Mouse (Mus musculus) neural tube, embryonic 14.5 days (tissue): ENCODE results near the gene C2cd4a. TPM values are rescaled to one million over a fixed set of nuclear protein-coding genes. Genes with fewer than 3 reads are reported as not detected.

Experiments
- ATAC-seq: fragments of 200-750 bp; cut with Nextera tagmentation; 2 replicates; pipeline ENCODE4 v1.8.0; 2017; ENCODE audit warnings: low read depth, mild to moderate bottlenecking, moderate TSS enrichment, moderate library complexity
- H3K27ac ChIP-seq: fragments of 300-500 bp; sonication (generic); 2 replicates; pipeline ENCODE4 v1.5.1; 2014; ENCODE audit warnings: low read depth, mild to moderate bottlenecking, control low read depth, low read length, moderate library complexity, mixed read lengths
- H3K27me3 ChIP-seq: fragments of 300-500 bp; sonication (generic); 2 replicates; pipeline ENCODE4 v1.6.1; 2014; ENCODE audit warnings: low read length; ENCODE audit not compliant: control insufficient read depth, insufficient read depth
- H3K36me3 ChIP-seq: fragments of 300-500 bp; sonication (generic); 2 replicates; pipeline ENCODE4 v1.6.1; 2014; ENCODE audit warnings: low read length, mixed read lengths; ENCODE audit not compliant: control insufficient read depth, insufficient read depth
- H3K4me1 ChIP-seq: fragments of 300-500 bp; sonication (generic); 2 replicates; pipeline ENCODE4 v1.6.1; 2014; ENCODE audit warnings: low read length; ENCODE audit not compliant: control insufficient read depth, insufficient read depth
- H3K4me2 ChIP-seq: fragments of 300-500 bp; sonication (generic); 2 replicates; pipeline ENCODE4 v1.6.1; 2014; ENCODE audit warnings: mild to moderate bottlenecking, low read depth, low read length, control low read depth
- H3K4me3 ChIP-seq: fragments of 300-500 bp; sonication (generic); 2 replicates; pipeline ENCODE4 v1.5.1; 2014; ENCODE audit warnings: low read depth, low read length, control low read depth, mixed read lengths
- H3K9ac ChIP-seq: fragments of 300-500 bp; sonication (generic); replicated peaks from 2 replicates; pipeline ENCODE4 v1.6.1; 2014; ENCODE audit warnings: low read depth, mild to moderate bottlenecking, control low read depth, low read length, mixed read lengths
- H3K9me3 ChIP-seq: fragments of 300-500 bp; sonication (generic); 2 replicates; pipeline ENCODE4 v1.6.1; 2016; ENCODE audit warnings: low read length; ENCODE audit not compliant: control insufficient read depth
- WGBS: fragments of 180-500 bp; shearing (Covaris S2); extraction: QIAGEN DNeasy Blood & Tissue Kit; methylation state at CpG from one replicate; pipeline ENCODE4 v1.1.7; 2014; 5-methylcytosine and 5-hydroxymethylcytosine counted together
- polyA plus RNA-seq: library from polyadenylated mRNA; unstranded; fragments of >200 nt; fragmentation: Nextera tagmentation; extraction: Ambion mirVana; gene quantifications from 2 replicates; pipeline ENCODE4 v1.2.1, GENCODE M21; 2014

C2cd4a gene
- polyA plus RNA-seq, 1 experiment from 2014 or later: 0.63 TPM

GRCm38 (mm10) chr9:67845012-67845411 lies 12.9 kb upstream of the C2cd4a start:
- H3K9ac ChIP-seq: no peak overlapping the region
- no peaks in the 10 kb centered on the region for H3K36me3 ChIP-seq
- no peak overlapping the region for H3K4me3 ChIP-seq
- H3K9me3 ChIP-seq: no peaks in the 10 kb centered on the region
- H3K27ac ChIP-seq: no peak overlapping the region
- no peaks in the 10 kb centered on the region for H3K27me3 ChIP-seq
- ATAC-seq: no peak
- H3K4me2 ChIP-seq: no peak overlapping the region
- H3K4me1 ChIP-seq: peaks cover 10% of the 10 kb centered on the region
- WGBS: 80% methylated on average over 4 of the region's 4 CpGs

- H3K36me3 ChIP-seq: no peaks in the 10 kb centered on the region
- H3K9ac ChIP-seq: no peak overlapping the region
- H3K27ac ChIP-seq: no peak overlapping the region
- peaks cover 10% of the 10 kb centered on the region for H3K4me1 ChIP-seq
- H3K27me3 ChIP-seq: no peaks in the 10 kb centered on the region
- no peak overlapping the region for H3K4me2 ChIP-seq
- WGBS: 69% methylated on average over 5 of the region's 5 CpGs
- no peak overlapping the region for H3K4me3 ChIP-seq
- no peak for ATAC-seq
- H3K9me3 ChIP-seq: no peaks in the 10 kb centered on the region
These were observed 10.7 kb upstream of the C2cd4a start for GRCm38 (mm10) chr9:67842797-67843196.

GRCm38 (mm10) chr9:67839981-67840859 lies 8.1 kb upstream of the C2cd4a start, which contains the start of gene Vps13c:
Gene Vps13c (plus strand): TSS chr9:67840396.
- H3K4me3 ChIP-seq: peak within 1 kb of the TSS; percentile 71
- H3K27ac ChIP-seq: peak within 1 kb of the TSS; percentile 82
- WGBS: under 1% methylated on average over 44 of the region's 53 CpGs
- H3K4me2 ChIP-seq: peak within 1 kb of the TSS; percentile 79
- H3K36me3 ChIP-seq: no peaks in the 10 kb centered on the region
- no peaks in the 10 kb centered on the region for H3K27me3 ChIP-seq
- no peaks in the 10 kb centered on the region for H3K9me3 ChIP-seq
- peak within 1 kb of the TSS; percentile 72 for H3K9ac ChIP-seq
- peak; percentile 98 for ATAC-seq
- peaks cover 6% of the 10 kb centered on the region for H3K4me1 ChIP-seq

GRCm38 (mm10) chr9:67837311-67837710 lies 5.2 kb upstream of the C2cd4a start:
- H3K27ac ChIP-seq: no peak overlapping the region
- H3K27me3 ChIP-seq: peaks cover 6% of the 10 kb centered on the region; the same call in 1 of the 2 replicates
- H3K36me3 ChIP-seq: no peaks in the 10 kb centered on the region
- no peak overlapping the region for H3K9ac ChIP-seq
- WGBS: 83% methylated on average over 2 of the region's 2 CpGs
- H3K9me3 ChIP-seq: no peaks in the 10 kb centered on the region
- no peak overlapping the region for H3K4me2 ChIP-seq
- H3K4me1 ChIP-seq: peaks cover 6% of the 10 kb centered on the region
- H3K4me3 ChIP-seq: no peak overlapping the region
- no peak for ATAC-seq

- Histone ChIP-seq H3K4me3 (no peak overlapping the region), H3K36me3 (no peaks in the 10 kb centered on the region), H3K9ac (no peak overlapping the region), H3K4me2 (no peak overlapping the region), H3K27ac (no peak overlapping the region), H3K4me1 (0 out of 2 replicates have a peak, but pooled peaks cover 5% of the 10 kb centered on the region), H3K9me3 (no peaks in the 10 kb centered on the region), H3K27me3 (peaks cover 28% of the 10 kb centered on the region)
- ATAC-seq: no peak
- 92% methylated on average over 5 of the region's 5 CpGs for WGBS
These were observed 2.4 kb upstream of the C2cd4a start for GRCm38 (mm10) chr9:67834535-67834934.

GRCm38 (mm10) chr9:67831359-67832045 lies 628 bp downstream of the C2cd4a start:
- ATAC-seq: peak; percentile 72
- Histone ChIP-seq H3K9ac (peak overlapping the region; percentile 56), H3K4me2 (peak overlapping the region; percentile 71), H3K9me3 (no peaks in the 10 kb centered on the region), H3K4me3 (peak overlapping the region; percentile 48), H3K36me3 (no peaks in the 10 kb centered on the region), H3K4me1 (0 out of 2 replicates have a peak, but pooled peaks cover 5% of the 10 kb centered on the region), H3K27ac (no peak overlapping the region), H3K27me3 (peaks cover 28% of the 10 kb centered on the region)
- 2% methylated on average over 57 of the region's 57 CpGs for WGBS

- H3K27me3 ChIP-seq: peaks cover 28% of the 10 kb centered on the region
- H3K27ac ChIP-seq: no peak overlapping the region
- H3K4me1 ChIP-seq: 0 out of 2 replicates have a peak, but pooled peaks cover 5% of the 10 kb centered on the region
- peak overlapping the region; percentile 71 for H3K4me2 ChIP-seq
- no peaks in the 10 kb centered on the region for H3K36me3 ChIP-seq
- peak; percentile 87 for ATAC-seq
- peak overlapping the region; percentile 56 for H3K9ac ChIP-seq
- 3% methylated on average over 67 of the region's 84 CpGs for WGBS
- peak overlapping the region; percentile 48 for H3K4me3 ChIP-seq
- no peaks in the 10 kb centered on the region for H3K9me3 ChIP-seq
These were observed 1.4 kb downstream of the C2cd4a start for GRCm38 (mm10) chr9:67830411-67831358.

- H3K27me3 ChIP-seq: peaks cover 23% of the 10 kb centered on the region
- H3K36me3 ChIP-seq: no peaks in the 10 kb centered on the region
- no peak overlapping the region for H3K4me3 ChIP-seq
- H3K4me1 ChIP-seq: 0 out of 2 replicates have a peak, but pooled peaks cover 5% of the 10 kb centered on the region
- H3K9me3 ChIP-seq: no peaks in the 10 kb centered on the region
- H3K4me2 ChIP-seq: no peak overlapping the region
- no peak overlapping the region for H3K27ac ChIP-seq
- ATAC-seq: no peak
- no peak overlapping the region for H3K9ac ChIP-seq
- 7% methylated on average over 3 of the region's 3 CpGs for WGBS
These were observed 3.9 kb downstream of the C2cd4a start for GRCm38 (mm10) chr9:67828182-67828581.
